Mouse (Mus musculus) liver, embryonic 11.5 days (tissue): ENCODE measurements around the gene Pole2. TPM values are rescaled to one million over a fixed set of nuclear protein-coding genes. Genes with fewer than 3 reads are reported as not detected.

Source experiments
- ATAC-seq: fragments of 200-750 bp; cut with Nextera tagmentation; replicated peaks from 2 replicates; pipeline ENCODE4 v1.8.0; 2017; ENCODE audit warnings: moderate number of reproducible peaks, mild to moderate bottlenecking, moderate TSS enrichment, moderate library complexity; ENCODE audit not compliant: low FRiP score
- DNase-seq: peaks from one replicate; pipeline ENCODE4 v3.0.0-alpha.2; 2017; ENCODE audit warnings: low spot score
- H3K27ac ChIP-seq: fragments of 300-500 bp; sonication (generic); 2 replicates; pipeline ENCODE4 v1.5.1; 2014; ENCODE audit warnings: mild to moderate bottlenecking, low read depth, low read length, control low read depth
- H3K27me3 ChIP-seq: fragments of 300-500 bp; sonication (generic); replicated peaks from 2 replicates; pipeline ENCODE4 v1.6.1; 2014; ENCODE audit warnings: low read length, mixed read lengths; ENCODE audit not compliant: control insufficient read depth, insufficient read depth
- H3K36me3 ChIP-seq: fragments of 300-500 bp; sonication (generic); 2 replicates; pipeline ENCODE4 v1.6.1; 2014; ENCODE audit warnings: mild to moderate bottlenecking, low read length, moderate library complexity, mixed read lengths; ENCODE audit not compliant: control insufficient read depth, insufficient read depth
- H3K4me1 ChIP-seq: fragments of 300-500 bp; sonication (generic); replicated peaks from 2 replicates; pipeline ENCODE4 v1.6.1; 2014; ENCODE audit warnings: low read length, mixed read lengths; ENCODE audit not compliant: control insufficient read depth, insufficient read depth
- H3K4me2 ChIP-seq: fragments of 300-500 bp; sonication (generic); 2 replicates; pipeline ENCODE4 v1.6.1; 2014; ENCODE audit warnings: mild to moderate bottlenecking, control low read depth, moderate library complexity
- H3K4me3 ChIP-seq: fragments of 300-500 bp; sonication (generic); 2 replicates; pipeline ENCODE4 v1.5.1; 2014; ENCODE audit warnings: low read depth, low read length, control low read depth
- H3K9ac ChIP-seq: fragments of 300-500 bp; sonication (generic); 2 replicates; pipeline ENCODE4 v1.6.1; 2014; ENCODE audit warnings: low read depth, low read length, control low read depth
- H3K9me3 ChIP-seq: fragments of 300-500 bp; sonication (generic); 2 replicates; pipeline ENCODE4 v1.6.1; 2016; ENCODE audit warnings: low read length, inconsistent platforms, mixed read lengths; ENCODE audit not compliant: control insufficient read depth
- WGBS: fragments of 180-500 bp; shearing (Covaris S2); extraction: QIAGEN DNeasy Blood & Tissue Kit; methylation state at CpG from one replicate; pipeline ENCODE4 v1.1.7; 2014; 5-methylcytosine and 5-hydroxymethylcytosine counted together
- polyA plus RNA-seq: library from polyadenylated mRNA; unstranded; fragments of >200 nt; fragmentation: Nextera tagmentation; extraction: Ambion mirVana; gene quantifications from 2 replicates; pipeline ENCODE4 v1.2.1, GENCODE M21; 2014

Pole2 gene
- polyA plus RNA-seq: 42.5 and 46.9 TPM in 2 replicates

- H3K4me2 ChIP-seq: peak within 1 kb of the TSS; percentile 77
- H3K4me3 ChIP-seq: peak within 1 kb of the TSS; percentile 58
- no peaks in the 10 kb centered on the region for H3K27me3 ChIP-seq
- no peaks in the 10 kb centered on the region for H3K9me3 ChIP-seq
- under 1% methylated on average over 37 of the region's 37 CpGs for WGBS
- DNase-seq (peak; percentile 93), ATAC-seq (peak; percentile 93)
- H3K9ac ChIP-seq: peak within 1 kb of the TSS; percentile 69
- H3K36me3 ChIP-seq: no peaks in the 10 kb centered on the region
- H3K4me1 ChIP-seq: peaks cover 8% of the 10 kb centered on the region; the same call in 1 of the 2 replicates
- peak within 1 kb of the TSS; percentile 64 for H3K27ac ChIP-seq
These were observed at the start of gene Pole2 for GRCm38 (mm10) chr12:69227776-69228466. Gene Pole2 (minus strand): TSS chr12:69228195.

GRCm38 (mm10) chr12:69268956-69269355, 41.0 kb upstream of the Pole2 start:
- no peak overlapping the region for H3K27ac ChIP-seq
- ATAC-seq (no peak), DNase-seq (no peak)
- no peaks in the 10 kb centered on the region for H3K4me1 ChIP-seq
- H3K4me2 ChIP-seq: no peak overlapping the region
- WGBS: 74% methylated on average over 2 of the region's 2 CpGs
- no peak overlapping the region for H3K9ac ChIP-seq
- no peaks in the 10 kb centered on the region for H3K27me3 ChIP-seq
- H3K36me3 ChIP-seq: no peaks in the 10 kb centered on the region
- no peak overlapping the region for H3K4me3 ChIP-seq
- no peaks in the 10 kb centered on the region for H3K9me3 ChIP-seq

GRCm38 (mm10) chr12:69267956-69268632, 40.1 kb upstream of the Pole2 start:
- H3K27ac ChIP-seq: no peak overlapping the region
- no peak overlapping the region for H3K4me3 ChIP-seq
- H3K27me3 ChIP-seq: no peaks in the 10 kb centered on the region
- H3K9ac ChIP-seq: no peak overlapping the region
- H3K4me2 ChIP-seq: no peak overlapping the region
- no peaks in the 10 kb centered on the region for H3K4me1 ChIP-seq
- DNase-seq: no peak
- WGBS: 79% methylated on average over 11 of the region's 11 CpGs
- no peak for ATAC-seq
- H3K9me3 ChIP-seq: no peaks in the 10 kb centered on the region
- no peaks in the 10 kb centered on the region for H3K36me3 ChIP-seq

DNA sequence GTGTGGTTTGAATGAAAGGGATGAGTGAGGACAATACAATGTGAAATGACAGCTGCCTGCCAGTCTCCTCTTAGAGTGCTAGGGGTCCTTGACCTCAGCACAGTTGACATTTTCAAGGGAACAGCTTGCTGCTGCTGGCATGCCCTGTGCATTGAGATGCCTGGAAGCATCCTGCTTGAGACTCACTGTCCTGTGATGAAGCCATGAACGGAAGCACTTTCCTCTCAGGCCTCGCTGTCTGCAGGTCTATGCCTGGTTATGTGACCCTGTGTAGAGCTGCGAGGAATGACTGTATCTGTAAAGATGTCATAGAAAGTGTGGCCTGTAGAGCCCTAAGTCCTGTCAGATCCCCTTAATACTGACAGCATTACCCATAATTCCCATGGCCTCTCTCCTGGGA, 37.0 kb upstream of the Pole2 start:
- Histone ChIP-seq H3K9ac (no peak overlapping the region), H3K9me3 (no peaks in the 10 kb centered on the region), H3K4me3 (no peak overlapping the region), H3K36me3 (no peaks in the 10 kb centered on the region), H3K4me2 (no peak overlapping the region), H3K27ac (no peak overlapping the region), H3K27me3 (no peaks in the 10 kb centered on the region), H3K4me1 (no peaks in the 10 kb centered on the region)
- ATAC-seq (no peak), DNase-seq (no peak)
- WGBS: 85% methylated on average over 3 of the region's 3 CpGs

GRCm38 (mm10) chr12:69262251-69262650, 34.3 kb upstream of the Pole2 start:
- no peak overlapping the region for H3K9ac ChIP-seq
- H3K36me3 ChIP-seq: no peaks in the 10 kb centered on the region
- H3K27me3 ChIP-seq: no peaks in the 10 kb centered on the region
- DNase-seq (no peak), ATAC-seq (no peak)
- H3K9me3 ChIP-seq: no peaks in the 10 kb centered on the region
- H3K4me1 ChIP-seq: no peaks in the 10 kb centered on the region; the same call in 1 of the 2 replicates
- H3K4me2 ChIP-seq: no peak overlapping the region
- H3K4me3 ChIP-seq: no peak overlapping the region
- WGBS: 87% methylated on average over 5 of the region's 5 CpGs
- no peak overlapping the region for H3K27ac ChIP-seq

DNA sequence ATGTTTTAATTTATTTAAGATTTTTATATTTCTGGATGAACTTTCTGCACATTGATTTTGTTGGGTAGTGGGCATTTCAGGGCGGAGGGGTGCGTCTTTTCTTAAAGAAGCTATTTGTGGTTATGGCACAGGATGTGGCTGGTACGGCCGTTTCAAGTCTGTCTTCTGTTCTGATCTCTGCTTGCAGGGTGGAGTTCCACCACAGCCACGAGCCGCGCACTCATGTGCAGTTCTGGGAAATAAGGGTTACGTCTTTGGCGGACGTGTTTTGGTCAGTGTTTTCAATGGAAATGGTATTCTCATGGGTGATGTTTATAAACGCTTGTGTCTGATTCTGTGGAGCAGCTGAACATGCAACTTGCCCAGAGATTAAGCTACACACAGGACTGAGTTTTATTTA, 29.8 kb upstream of the Pole2 start:
- peak overlapping the region; percentile 53 for H3K4me2 ChIP-seq
- peak; percentile 47; the same call in 1 of the 2 replicates for ATAC-seq
- no peaks in the 10 kb centered on the region; the same call in 1 of the 2 replicates for H3K4me1 ChIP-seq
- no peak overlapping the region for H3K4me3 ChIP-seq
- H3K27ac ChIP-seq: no peak overlapping the region
- H3K9me3 ChIP-seq: no peaks in the 10 kb centered on the region
- no peaks in the 10 kb centered on the region for H3K36me3 ChIP-seq
- no peaks in the 10 kb centered on the region for H3K27me3 ChIP-seq
- 47% methylated on average over 11 of the region's 11 CpGs for WGBS
- no peak for DNase-seq
- H3K9ac ChIP-seq: no peak overlapping the region

GRCm38 (mm10) chr12:69253806-69254205, 25.8 kb upstream of the Pole2 start:
- DNase-seq: no peak
- Histone ChIP-seq H3K9me3 (no peaks in the 10 kb centered on the region), H3K36me3 (no peaks in the 10 kb centered on the region), H3K9ac (no peak overlapping the region), H3K27me3 (no peaks in the 10 kb centered on the region), H3K4me3 (no peak overlapping the region), H3K27ac (no peak overlapping the region), H3K4me2 (no peak overlapping the region), H3K4me1 (no peaks in the 10 kb centered on the region; the same call in 1 of the 2 replicates)
- ATAC-seq: no peak
- WGBS: 87% methylated on average over 1 of the region's 1 CpGs

DNA sequence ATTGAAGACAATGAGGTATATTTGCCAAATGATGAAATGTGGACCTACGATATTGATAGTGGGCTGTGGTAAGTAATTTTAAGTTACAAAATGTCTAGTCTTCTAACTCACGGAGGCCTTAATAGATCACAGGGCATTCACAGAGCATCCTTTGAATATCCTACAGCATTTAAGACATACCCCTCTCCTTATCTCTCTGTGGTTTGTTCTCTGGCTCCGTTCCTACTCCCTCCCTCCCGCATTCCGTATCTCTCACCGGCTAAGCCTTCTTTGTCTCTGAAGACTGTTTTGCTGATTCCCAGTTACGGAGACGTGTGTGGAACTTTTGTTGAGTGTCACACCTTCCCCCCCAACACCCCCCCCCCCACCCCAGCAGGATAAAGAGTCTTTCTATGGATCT, 22.8 kb upstream of the Pole2 start:
- DNase-seq: no peak
- Histone ChIP-seq H3K4me2 (0 out of 2 replicates have a peak overlapping the region, but pooled peaks have one; percentile 10), H3K9ac (no peak overlapping the region), H3K4me1 (no peaks in the 10 kb centered on the region), H3K36me3 (no peaks in the 10 kb centered on the region), H3K27ac (no peak overlapping the region), H3K27me3 (no peaks in the 10 kb centered on the region), H3K4me3 (no peak overlapping the region), H3K9me3 (no peaks in the 10 kb centered on the region)
- ATAC-seq: peak; percentile 66; the same call in 1 of the 2 replicates
- 36% methylated on average over 8 of the region's 8 CpGs for WGBS
